Mouse (Mus musculus) heart, embryonic 16.5 days (tissue): Measurements from ENCODE around the gene Spata1. TPM values are rescaled to one million over a fixed set of nuclear protein-coding genes. Genes with fewer than 3 reads are reported as not detected.

Source experiments
- ATAC-seq: fragments of 200-750 bp; cut with Nextera tagmentation; replicated peaks from 2 replicates; pipeline ENCODE4 v1.8.0; 2017; ENCODE audit warnings: moderate number of reproducible peaks; ENCODE audit not compliant: insufficient read depth, low FRiP score; ENCODE audit errors: extremely low read depth
- H3K27ac ChIP-seq: fragments of 300-500 bp; sonication (generic); 2 replicates; pipeline ENCODE4 v1.5.1; 2014; ENCODE audit warnings: mild to moderate bottlenecking, low read length, control low read depth, moderate library complexity
- H3K27me3 ChIP-seq: fragments of 300-500 bp; sonication (generic); 2 replicates; pipeline ENCODE4 v1.6.1; 2014; ENCODE audit warnings: low read length, mixed read lengths; ENCODE audit not compliant: control insufficient read depth, insufficient read depth
- H3K36me3 ChIP-seq: fragments of 300-500 bp; sonication (generic); 2 replicates; pipeline ENCODE4 v1.6.1; 2014; ENCODE audit not compliant: control insufficient read depth, insufficient read depth
- H3K4me1 ChIP-seq: fragments of 300-500 bp; sonication (generic); 2 replicates; pipeline ENCODE4 v1.6.1; 2014; ENCODE audit warnings: low read length, mixed read lengths; ENCODE audit not compliant: control insufficient read depth, insufficient read depth
- H3K4me2 ChIP-seq: fragments of 300-500 bp; sonication (generic); 2 replicates; pipeline ENCODE4 v1.6.1; 2014; ENCODE audit warnings: low read depth, mild to moderate bottlenecking, control low read depth, low read length
- H3K4me3 ChIP-seq: fragments of 300-500 bp; sonication (generic); 2 replicates; pipeline ENCODE4 v1.5.1; 2014; ENCODE audit warnings: mild to moderate bottlenecking, control low read depth, low read length
- H3K9ac ChIP-seq: fragments of 300-500 bp; sonication (generic); 2 replicates; pipeline ENCODE4 v1.6.1; 2014; ENCODE audit warnings: low read length, control low read depth
- H3K9me3 ChIP-seq: fragments of 300-500 bp; sonication (generic); replicated peaks from 2 replicates; pipeline ENCODE4 v1.6.1; 2016; ENCODE audit warnings: low read length; ENCODE audit not compliant: control insufficient read depth
- WGBS: fragments of 180-500 bp; shearing (Covaris S2); extraction: QIAGEN DNeasy Blood & Tissue Kit; methylation state at CpG from one replicate; pipeline ENCODE4 v1.1.7; 2014; 5-methylcytosine and 5-hydroxymethylcytosine counted together
- polyA plus RNA-seq: library from polyadenylated mRNA; unstranded; fragments of >200 nt; fragmentation: Nextera tagmentation; extraction: Ambion mirVana; gene quantifications from 2 replicates; pipeline ENCODE4 v1.2.1, GENCODE M21; 2015

Gene Spata1
- polyA plus RNA-seq, 1 experiment from 2014 or later = 5.2 TPM

GRCm38 (mm10) chr3:146447598-146447997, 52.0 kb downstream of the Spata1 start:
- H3K27ac ChIP-seq = no peak overlapping the region
- no peak for ATAC-seq
- H3K4me3 ChIP-seq = no peak overlapping the region
- H3K27me3 ChIP-seq = no peaks in the 10 kb centered on the region
- peaks cover 4% of the 10 kb centered on the region; the same call in 1 of the 2 replicates for H3K9me3 ChIP-seq
- H3K4me1 ChIP-seq = peaks cover 6% of the 10 kb centered on the region
- WGBS = 84% methylated on average over 3 of the region's 3 CpGs
- H3K4me2 ChIP-seq = no peak overlapping the region
- H3K36me3 ChIP-seq = 0 out of 2 replicates have a peak, but pooled peaks cover 3% of the 10 kb centered on the region
- H3K9ac ChIP-seq = no peak overlapping the region

GRCm38 (mm10) chr3:146447156-146447555, 52.4 kb downstream of the Spata1 start:
- H3K36me3 ChIP-seq = 0 out of 2 replicates have a peak, but pooled peaks cover 3% of the 10 kb centered on the region
- 90% methylated on average over 5 of the region's 5 CpGs for WGBS
- H3K27ac ChIP-seq = no peak overlapping the region
- no peak for ATAC-seq
- H3K9ac ChIP-seq = no peak overlapping the region
- peaks cover 6% of the 10 kb centered on the region for H3K4me1 ChIP-seq
- no peak overlapping the region for H3K4me2 ChIP-seq
- H3K4me3 ChIP-seq = no peak overlapping the region
- H3K27me3 ChIP-seq = no peaks in the 10 kb centered on the region
- H3K9me3 ChIP-seq = peaks cover 4% of the 10 kb centered on the region; the same call in 1 of the 2 replicates

GRCm38 (mm10) chr3:146444880-146445279, 54.7 kb downstream of the Spata1 start:
- Histone ChIP-seq H3K36me3 (peaks cover 3% of the 10 kb centered on the region; the same call in 1 of the 2 replicates), H3K27ac (no peak overlapping the region), H3K4me2 (no peak overlapping the region), H3K9ac (no peak overlapping the region), H3K9me3 (peaks cover 4% of the 10 kb centered on the region; the same call in 1 of the 2 replicates), H3K4me1 (peaks cover 1% of the 10 kb centered on the region; the same call in 1 of the 2 replicates), H3K4me3 (no peak overlapping the region), H3K27me3 (no peaks in the 10 kb centered on the region)
- WGBS = 87% methylated on average over 7 of the region's 7 CpGs
- no peak for ATAC-seq

GRCm38 (mm10) chr3:146443380-146443779, 56.2 kb downstream of the Spata1 start:
- ATAC-seq = no peak
- H3K27me3 ChIP-seq = no peaks in the 10 kb centered on the region
- no peak overlapping the region for H3K9ac ChIP-seq
- no peak overlapping the region for H3K27ac ChIP-seq
- 89% methylated on average over 7 of the region's 7 CpGs for WGBS
- peaks cover 4% of the 10 kb centered on the region; the same call in 1 of the 2 replicates for H3K9me3 ChIP-seq
- no peak overlapping the region for H3K4me3 ChIP-seq
- peaks cover 6% of the 10 kb centered on the region; the same call in 1 of the 2 replicates for H3K36me3 ChIP-seq
- H3K4me2 ChIP-seq = no peak overlapping the region
- H3K4me1 ChIP-seq = no peaks in the 10 kb centered on the region

GRCm38 (mm10) chr3:146442936-146443335, 56.6 kb downstream of the Spata1 start:
- H3K27me3 ChIP-seq = no peaks in the 10 kb centered on the region
- no peak overlapping the region for H3K27ac ChIP-seq
- peaks cover 8% of the 10 kb centered on the region; the same call in 1 of the 2 replicates for H3K36me3 ChIP-seq
- ATAC-seq = no peak
- no peak overlapping the region for H3K9ac ChIP-seq
- no peaks in the 10 kb centered on the region for H3K4me1 ChIP-seq
- 93% methylated on average over 8 of the region's 8 CpGs for WGBS
- no peak overlapping the region for H3K4me3 ChIP-seq
- peaks cover 4% of the 10 kb centered on the region; the same call in 1 of the 2 replicates for H3K9me3 ChIP-seq
- H3K4me2 ChIP-seq = no peak overlapping the region

- WGBS = 73% methylated on average over 7 of the region's 7 CpGs
- H3K4me1 ChIP-seq = no peaks in the 10 kb centered on the region
- ATAC-seq = no peak
- no peak overlapping the region for H3K4me2 ChIP-seq
- H3K36me3 ChIP-seq = peaks cover 9% of the 10 kb centered on the region; the same call in 1 of the 2 replicates
- H3K9me3 ChIP-seq = peaks cover 4% of the 10 kb centered on the region; the same call in 1 of the 2 replicates
- H3K27ac ChIP-seq = no peak overlapping the region
- H3K9ac ChIP-seq = no peak overlapping the region
- no peak overlapping the region for H3K4me3 ChIP-seq
- H3K27me3 ChIP-seq = no peaks in the 10 kb centered on the region
Observed at GRCm38 (mm10) chr3:146442484-146442883, 57.1 kb downstream of the Spata1 start.

GRCm38 (mm10) chr3:146440422-146440821, 59.1 kb downstream of the Spata1 start:
- Histone ChIP-seq H3K9me3 (no peaks in the 10 kb centered on the region), H3K4me2 (no peak overlapping the region), H3K27ac (no peak overlapping the region), H3K27me3 (no peaks in the 10 kb centered on the region), H3K36me3 (peaks cover 11% of the 10 kb centered on the region; the same call in 1 of the 2 replicates), H3K4me1 (no peaks in the 10 kb centered on the region), H3K4me3 (no peak overlapping the region), H3K9ac (no peak overlapping the region)
- WGBS = 83% methylated on average over 7 of the region's 7 CpGs
- no peak for ATAC-seq

- no peak overlapping the region for H3K27ac ChIP-seq
- peaks cover 11% of the 10 kb centered on the region; the same call in 1 of the 2 replicates for H3K36me3 ChIP-seq
- no peaks in the 10 kb centered on the region for H3K27me3 ChIP-seq
- H3K9me3 ChIP-seq = no peaks in the 10 kb centered on the region
- no peak overlapping the region for H3K9ac ChIP-seq
- no peak overlapping the region for H3K4me3 ChIP-seq
- H3K4me1 ChIP-seq = no peaks in the 10 kb centered on the region
- ATAC-seq = no peak
- no peak overlapping the region for H3K4me2 ChIP-seq
- 89% methylated on average over 12 of the region's 12 CpGs for WGBS
Observed at GRCm38 (mm10) chr3:146440011-146440410, 59.5 kb downstream of the Spata1 start.

- Histone ChIP-seq H3K27ac (no peak overlapping the region), H3K9ac (no peak overlapping the region), H3K4me3 (no peak overlapping the region), H3K36me3 (peaks cover 15% of the 10 kb centered on the region; the same call in 1 of the 2 replicates), H3K4me2 (no peak overlapping the region), H3K4me1 (peaks cover 4% of the 10 kb centered on the region; the same call in 1 of the 2 replicates), H3K27me3 (no peaks in the 10 kb centered on the region), H3K9me3 (no peaks in the 10 kb centered on the region)
- WGBS = 90% methylated on average over 8 of the region's 8 CpGs
- no peak for ATAC-seq
Observed at GRCm38 (mm10) chr3:146436114-146436513, 63.4 kb downstream of the Spata1 start.
